Mouse (Mus musculus) CH12.LX (cell line): ENCODE measurements around the gene Kcnq4. TPM values are rescaled to one million over a fixed set of nuclear protein-coding genes. Genes with fewer than 3 reads are reported as not detected.
A peak's percentile ranks its signal among the peaks of the same experiment; 100 is the strongest.

Experiments used
- DNase-seq: peaks from one replicate; pipeline ENCODE4 v3.0.0-alpha.2; 2013; ENCODE audit errors: extremely low read depth
- H3K27ac ChIP-seq: 2 replicates; pipeline ENCODE4 v1.5.1; 2012; ENCODE audit warnings: low read depth, mild to moderate bottlenecking, control low read depth, moderate library complexity; ENCODE audit not compliant: insufficient read depth
- H3K27me3 ChIP-seq: replicated peaks from 2 replicates; pipeline ENCODE3; 2012; ENCODE audit warnings: inconsistent platforms
- H3K36me3 ChIP-seq, 2 experiments: replicated peaks in 1 of 2; 2 replicates each; pipeline versions ENCODE3 to v1.6.1; 2012; ENCODE audit warnings: inconsistent platforms in 1 of 2, low read length in 1 of 2, mild to moderate bottlenecking in 1 of 2, mixed read lengths in 1 of 2, moderate library complexity in 1 of 2; ENCODE audit not compliant: control insufficient read depth in 1 of 2, insufficient read depth in 1 of 2
- H3K4me1 ChIP-seq, 2 experiments: 2 replicates each; pipeline ENCODE4 v1.6.1; 2012; ENCODE audit warnings: inconsistent platforms in 1 of 2, moderate library complexity in 1 of 2; ENCODE audit not compliant: insufficient read depth in 2 of 2, control insufficient read depth in 1 of 2
- H3K4me2 ChIP-seq: 2 replicates; pipeline ENCODE4 v1.6.1; 2012; ENCODE audit warnings: low read depth, mild to moderate bottlenecking, control low read depth; ENCODE audit not compliant: poor library complexity, insufficient read depth, severe bottlenecking
- H3K4me3 ChIP-seq, 3 experiments: fragments of 150-350 bp in 1 of 3; sonication (generic) in 1 of 3; replicated peaks in 1 of 3; 2 replicates each; pipeline versions ENCODE3 to v1.5.1; 2011 to 2012; ENCODE audit warnings: low read depth in 2 of 3, low read length in 2 of 3, mild to moderate bottlenecking in 2 of 3, moderate library complexity in 2 of 3, control low read depth in 1 of 3, improper control_type of control experiment in 1 of 3, inconsistent platforms in 1 of 3, mixed read lengths in 1 of 3; ENCODE audit not compliant: poor library complexity in 1 of 3
- H3K79me2 ChIP-seq: replicated peaks from 2 replicates; pipeline ENCODE4 v1.6.1; 2012; ENCODE audit warnings: mild to moderate bottlenecking, moderate library complexity; ENCODE audit not compliant: control insufficient read depth, poor library complexity, insufficient read depth, severe bottlenecking; ENCODE audit errors: extremely low read depth
- H3K9ac ChIP-seq: 2 replicates; pipeline ENCODE4 v1.6.1; 2012; ENCODE audit warnings: low read depth, mild to moderate bottlenecking, control low read depth, moderate library complexity; ENCODE audit not compliant: insufficient read depth
- H3K9me3 ChIP-seq: replicated peaks from 2 replicates; pipeline ENCODE3; 2012; ENCODE audit warnings: low read length, inconsistent platforms, mixed read lengths
- BHLHE40 ChIP-seq: IDR thresholded peaks from 2 replicates; pipeline ENCODE4 v1.6.1; 2011; ENCODE audit warnings: mild to moderate bottlenecking, low read depth, low read length, improper control_type of control experiment
- CHD1 ChIP-seq: IDR thresholded peaks from 2 replicates; pipeline ENCODE4 v1.6.1; 2012; ENCODE audit warnings: low read depth, low read length, improper control_type of control experiment, inconsistent platforms
- CTCF ChIP-seq, 2 experiments: IDR thresholded peaks in 1 of 2; conservative IDR thresholded peaks in 1 of 2; 2 replicates each; pipeline ENCODE4 v1.5.1; 2011 to 2012; ENCODE audit warnings: low read depth in 2 of 2, low read length in 2 of 2, improper control_type of control experiment in 1 of 2, inconsistent platforms in 1 of 2, mild to moderate bottlenecking in 1 of 2, moderate library complexity in 1 of 2
- ELF1 ChIP-seq: IDR thresholded peaks from 2 replicates; pipeline ENCODE4 v1.6.1; 2014; ENCODE audit warnings: low read depth, mild to moderate bottlenecking, inconsistent platforms, low read length, improper control_type of control experiment
- EP300 ChIP-seq: IDR thresholded peaks from 2 replicates; pipeline ENCODE4 v1.6.1; 2011; ENCODE audit warnings: low read length, improper control_type of control experiment
- ETS1 ChIP-seq: conservative IDR thresholded peaks from 2 replicates; pipeline ENCODE4 v1.6.1; 2012; ENCODE audit warnings: low read depth, mild to moderate bottlenecking, inconsistent platforms, low read length, improper control_type of control experiment, moderate library complexity
- GABPA ChIP-seq: IDR thresholded peaks from 2 replicates; pipeline ENCODE4 v1.6.1; 2012; ENCODE audit warnings: low read depth, low read length, improper control_type of control experiment, inconsistent platforms; ENCODE audit not compliant: insufficient replicate concordance
- HCFC1 ChIP-seq: IDR thresholded peaks from 2 replicates; pipeline ENCODE4 v1.6.1; 2012; ENCODE audit warnings: low read depth, mild to moderate bottlenecking, inconsistent platforms, low read length, improper control_type of control experiment
- IRF4 ChIP-seq: IDR thresholded peaks from 2 replicates; pipeline ENCODE4 v1.6.1; 2014; ENCODE audit warnings: low read depth, mild to moderate bottlenecking, inconsistent platforms, low read length, improper control_type of control experiment
- JUN ChIP-seq: IDR thresholded peaks from 2 replicates; pipeline ENCODE4 v1.6.1; 2011; ENCODE audit warnings: low read depth, mild to moderate bottlenecking, low read length, improper control_type of control experiment, moderate library complexity; ENCODE audit not compliant: insufficient read depth
- JUND ChIP-seq: conservative IDR thresholded peaks from 2 replicates; pipeline ENCODE4 v1.6.1; 2011; ENCODE audit warnings: low read depth, low read length, improper control_type of control experiment
- KAT2A ChIP-seq: IDR thresholded peaks from 2 replicates; pipeline ENCODE4 v1.6.1; 2012; ENCODE audit warnings: low read length, improper control_type of control experiment, inconsistent platforms; ENCODE audit not compliant: insufficient replicate concordance
- MAFK ChIP-seq: IDR thresholded peaks from 2 replicates; pipeline ENCODE4 v1.6.1; 2011; ENCODE audit warnings: low read length, improper control_type of control experiment; ENCODE audit not compliant: insufficient replicate concordance
- MAX ChIP-seq: IDR thresholded peaks from 2 replicates; pipeline ENCODE4 v1.6.1; 2011; ENCODE audit warnings: low read length, improper control_type of control experiment
- MYC ChIP-seq: IDR thresholded peaks from 2 replicates; pipeline ENCODE4 v1.6.1; 2011; ENCODE audit warnings: low read depth, mild to moderate bottlenecking, improper control_type of control experiment, low read length
- NELFE ChIP-seq: IDR thresholded peaks from 2 replicates; pipeline ENCODE4 v1.6.1; 2011; ENCODE audit warnings: low read depth, low read length, improper control_type of control experiment
- NRF1 ChIP-seq: IDR thresholded peaks from 2 replicates; pipeline ENCODE4 v1.6.1; 2014; ENCODE audit warnings: low read depth, mild to moderate bottlenecking, inconsistent platforms, low read length, improper control_type of control experiment, moderate library complexity
- PAX5 ChIP-seq: IDR thresholded peaks from 2 replicates; pipeline ENCODE4 v1.6.1; 2012; ENCODE audit warnings: low read length, inconsistent platforms, mixed read lengths
- POLR2A ChIP-seq: IDR thresholded peaks from 2 replicates; pipeline ENCODE4 v1.6.1; 2011; ENCODE audit warnings: low read depth, mild to moderate bottlenecking, improper control_type of control experiment, low read length
- POLR2AphosphoS2 ChIP-seq: IDR thresholded peaks from 2 replicates; pipeline ENCODE4 v1.6.1; 2011; ENCODE audit warnings: low read depth, low read length, improper control_type of control experiment
- RAD21 ChIP-seq: IDR thresholded peaks from 2 replicates; pipeline ENCODE4 v1.6.1; 2011; ENCODE audit warnings: low read depth, mild to moderate bottlenecking, low read length, improper control_type of control experiment, moderate library complexity
- SIN3A ChIP-seq: IDR thresholded peaks from 2 replicates; pipeline ENCODE4 v1.6.1; 2012; ENCODE audit warnings: low read length, improper control_type of control experiment, inconsistent platforms
- SMC3 ChIP-seq: IDR thresholded peaks from 2 replicates; pipeline ENCODE4 v1.6.1; 2011; ENCODE audit warnings: low read depth, low read length, improper control_type of control experiment
- TBP ChIP-seq: conservative IDR thresholded peaks from 2 replicates; pipeline ENCODE4 v1.6.1; 2011; ENCODE audit warnings: low read depth, low read length, improper control_type of control experiment
- TCF12 ChIP-seq: IDR thresholded peaks from 2 replicates; pipeline ENCODE4 v1.6.1; 2014; ENCODE audit warnings: low read depth, mild to moderate bottlenecking, inconsistent platforms, low read length, improper control_type of control experiment
- USF1 ChIP-seq: IDR thresholded peaks from 2 replicates; pipeline ENCODE4 v1.6.1; 2014; ENCODE audit warnings: low read depth, mild to moderate bottlenecking, inconsistent platforms, low read length, improper control_type of control experiment
- USF2 ChIP-seq: conservative IDR thresholded peaks from 2 replicates; pipeline ENCODE4 v1.6.1; 2011; ENCODE audit warnings: low read depth, low read length, improper control_type of control experiment
- ZC3H11A ChIP-seq: IDR thresholded peaks from 2 replicates; pipeline ENCODE4 v1.6.1; 2012; ENCODE audit warnings: low read depth, mild to moderate bottlenecking, inconsistent platforms, low read length, improper control_type of control experiment
- ZKSCAN1 ChIP-seq: IDR thresholded peaks from 2 replicates; pipeline ENCODE4 v1.6.1; 2012; ENCODE audit warnings: low read depth, inconsistent platforms, low read length, improper control_type of control experiment, borderline replicate concordance
- ZMIZ1 ChIP-seq: IDR thresholded peaks from 2 replicates; pipeline ENCODE4 v1.6.1; 2012; ENCODE audit warnings: low read depth, mild to moderate bottlenecking, inconsistent platforms, low read length, improper control_type of control experiment
- ZNF384 ChIP-seq: IDR thresholded peaks from 2 replicates; pipeline ENCODE4 v1.6.1; 2012; ENCODE audit warnings: low read depth, low read length, improper control_type of control experiment, inconsistent platforms
- dilution Hi-C: fragments of 300-500 bp; cut with MboI; formaldehyde crosslinking; loops from 2 replicates; pipeline ENCODE4 v1.14.3; 2020; ENCODE audit warnings: low sequenced_read_pairs; ENCODE audit not compliant: extremely low pct_unique_long_range_greater_than_20kb, extremely low pct_ligation_motif_present
- in situ Hi-C: fragments of 300-500 bp; cut with MboI; formaldehyde crosslinking; loops from 3 replicates; pipeline ENCODE4 v1.14.3; 2019; ENCODE audit warnings: low sequenced_read_pairs, low pct_ligation_motif_present, low pct_unique_long_range_greater_than_20kb, mixed read lengths
- polyA plus RNA-seq: library from polyadenylated mRNA; unstranded; fragments of >175 nt; gene quantifications from 2 replicates; pipeline ENCODE4 v1.2.1, GENCODE M21; 2012; ENCODE audit warnings: low read depth; ENCODE audit not compliant: insufficient read length
- total RNA-seq, 2 experiments: library from RNA; depleted of rRNA; stranded (reverse); fragments of 300-350 nt in 1 of 2; fragments of >200 nt in 1 of 2; gene quantifications; 2 replicates each; pipeline ENCODE4 v1.2.3; 2012 to 2014

The Kcnq4 gene
- total and polyA plus RNA-seq, 3 experiments: 0.08 to 0.10 TPM; not detected in 1

DNA sequence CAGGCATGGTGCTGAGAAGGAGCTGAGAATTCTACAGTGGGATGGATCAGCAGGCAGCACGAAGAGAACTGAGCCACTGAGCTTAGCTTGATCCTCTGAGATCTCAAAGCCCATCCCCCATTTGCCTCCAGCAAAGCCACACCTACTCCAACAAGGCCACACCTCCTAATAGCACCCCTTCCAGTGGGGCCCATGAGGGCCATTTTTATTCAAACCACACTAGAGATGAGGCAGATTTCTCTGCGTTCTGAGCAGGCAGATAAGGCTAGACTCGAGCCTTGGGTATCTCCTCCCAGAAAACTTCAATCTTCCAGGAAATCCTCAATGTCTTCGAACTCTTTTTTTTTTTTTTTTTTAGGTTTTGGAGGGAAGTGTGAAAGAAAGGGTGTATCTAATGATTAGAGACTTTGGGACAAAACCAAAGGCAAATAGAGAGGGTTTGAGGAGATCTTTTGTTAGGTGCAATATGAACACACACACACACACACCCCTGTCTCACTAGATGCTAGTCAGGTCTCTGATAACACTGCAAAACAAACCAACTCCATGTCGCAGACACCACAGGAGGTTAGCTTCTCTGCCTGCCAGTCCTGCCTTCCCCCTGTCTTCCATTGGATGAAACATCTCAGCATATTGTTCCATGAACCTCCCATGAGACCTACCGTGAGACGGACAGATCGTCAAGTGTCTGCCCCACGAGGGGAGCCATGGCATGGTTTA, 65.0 kb downstream of the Kcnq4 start:
- Histone ChIP-seq H3K9ac (no peak overlapping the region), H3K4me1 (0 out of 4 replicates have a peak, but pooled peaks cover 0 to 2% of the 10 kb centered on the region in 2 experiments), H3K79me2 (no peaks in the 10 kb centered on the region), H3K27ac (no peak overlapping the region), H3K4me3 (no peak overlapping the region), H3K4me2 (no peak overlapping the region), H3K9me3 (no peaks in the 10 kb centered on the region), H3K27me3 (no peaks in the 10 kb centered on the region), H3K36me3 (no peaks in the 10 kb centered on the region)
- no peak for TF ChIP-seq TBP
- TF ChIP-seq NRF1: no peak
- TF ChIP-seq ZKSCAN1: no peak
- in situ Hi-C loops: loop anchor here (5.0 to 25.0 kb wide), 3 partner anchors 71 to 296 kb away; no protein-coding TSS in a partner anchor
- dilution Hi-C loops: no loop called here
- no peak for DNase-seq

GRCm38 (mm10) chr4:120682168-120682567, 66.2 kb downstream of the Kcnq4 start:
- H3K79me2 ChIP-seq: no peaks in the 10 kb centered on the region
- H3K4me3 ChIP-seq: no peak overlapping the region
- H3K9ac ChIP-seq: no peak overlapping the region
- no peaks in the 10 kb centered on the region for H3K9me3 ChIP-seq
- H3K27me3 ChIP-seq: no peaks in the 10 kb centered on the region
- DNase-seq: peak; percentile 54
- H3K36me3 ChIP-seq: no peaks in the 10 kb centered on the region
- TF ChIP-seq SIN3A: no peak
- no peak for TF ChIP-seq USF1
- TF ChIP-seq ZKSCAN1: no peak
- TF ChIP-seq SMC3: peak; percentile 79
- TF ChIP-seq POLR2AphosphoS2: no peak
- no peak for TF ChIP-seq NELFE
- no peak for TF ChIP-seq ELF1
- no peak for TF ChIP-seq IRF4
- TF ChIP-seq TBP: no peak
- TF ChIP-seq POLR2A: no peak
- TF ChIP-seq EP300: no peak
- no peak for TF ChIP-seq KAT2A
- no peak for TF ChIP-seq MAFK
- no peak for TF ChIP-seq CHD1
- peak; percentile 82 for TF ChIP-seq RAD21
- TF ChIP-seq ZMIZ1: no peak
- TF ChIP-seq TCF12: no peak
- no peak for TF ChIP-seq GABPA
- TF ChIP-seq USF2: no peak
- no peak for TF ChIP-seq MAX
- no peak for TF ChIP-seq JUND
- TF ChIP-seq JUN: no peak
- no peak for TF ChIP-seq ETS1
- peak; percentile 85 to 89 for TF ChIP-seq CTCF (conservative IDR thresholded peaks at IDR 0.05 in 1 of 2, IDR thresholded peaks at IDR 0.05 in 1 of 2; ENCODE audit: low read depth in 2 of 2, low read length in 2 of 2)
- no peak for TF ChIP-seq HCFC1
- TF ChIP-seq MYC: no peak
- no peak for TF ChIP-seq PAX5
- TF ChIP-seq ZNF384: no peak
- TF ChIP-seq ZC3H11A: peak; percentile 39
- no peak for TF ChIP-seq BHLHE40
- no peak for TF ChIP-seq NRF1
- no peak overlapping the region for H3K4me2 ChIP-seq
- H3K27ac ChIP-seq: no peak overlapping the region
- peaks cover 2 to 4% of the 10 kb centered on the region in 2 experiments; a peak in 1 of 4 replicates for H3K4me1 ChIP-seq
- in situ Hi-C loops: loop anchor here (5.0 to 25.0 kb wide), 3 partner anchors 73 to 295 kb away; no protein-coding TSS in a partner anchor
- dilution Hi-C loops: no loop called here
